Mouse (Mus musculus) stomach, embryonic 15.5 days (tissue): Measurements from ENCODE around the gene Mei4. TPM values are rescaled to one million over a fixed set of nuclear protein-coding genes. Genes with fewer than 3 reads are reported as not detected.

Source experiments
- ATAC-seq: fragments of 200-750 bp; cut with Nextera tagmentation; 2 replicates; pipeline ENCODE4 v1.8.0; 2017; ENCODE audit warnings: low read depth, moderate number of reproducible peaks, moderate TSS enrichment; ENCODE audit not compliant: insufficient read depth, low FRiP score
- H3K27ac ChIP-seq: fragments of 300-500 bp; sonication (generic); 2 replicates; pipeline ENCODE4 v1.5.1; 2015; ENCODE audit warnings: mild to moderate bottlenecking, inconsistent platforms
- H3K27me3 ChIP-seq: fragments of 300-500 bp; sonication (generic); replicated peaks from 2 replicates; pipeline ENCODE4 v1.6.1; 2015; ENCODE audit warnings: inconsistent platforms
- H3K36me3 ChIP-seq: fragments of 300-500 bp; sonication (generic); 2 replicates; pipeline ENCODE4 v1.6.1; 2015; ENCODE audit warnings: inconsistent platforms
- H3K4me1 ChIP-seq: fragments of 300-500 bp; sonication (generic); 2 replicates; pipeline ENCODE4 v1.6.1; 2015; ENCODE audit warnings: inconsistent platforms
- H3K4me2 ChIP-seq: fragments of 300-500 bp; sonication (generic); 2 replicates; pipeline ENCODE4 v1.6.1; 2015; ENCODE audit warnings: mild to moderate bottlenecking, inconsistent platforms
- H3K4me3 ChIP-seq: fragments of 300-500 bp; sonication (generic); replicated peaks from 2 replicates; pipeline ENCODE4 v1.5.1; 2015; ENCODE audit warnings: inconsistent platforms
- H3K9ac ChIP-seq: fragments of 300-500 bp; sonication (generic); 2 replicates; pipeline ENCODE4 v1.6.1; 2015; ENCODE audit warnings: inconsistent platforms
- H3K9me3 ChIP-seq: fragments of 300-500 bp; sonication (generic); 2 replicates; pipeline ENCODE4 v1.6.1; 2016; ENCODE audit warnings: inconsistent platforms
- WGBS: fragments of 180-500 bp; shearing (Covaris S2); methylation state at CpG from one replicate; pipeline ENCODE4 v1.1.7; 2015; 5-methylcytosine and 5-hydroxymethylcytosine counted together
- polyA plus RNA-seq: library from polyadenylated mRNA; unstranded; fragments of >200 nt; fragmentation: Nextera tagmentation; extraction: Ambion mirVana; gene quantifications from 2 replicates; pipeline ENCODE4 v1.2.1, GENCODE M21; 2015

Gene Mei4
- polyA plus RNA-seq, 1 experiment from 2014 or later, result 1.5 TPM

DNA sequence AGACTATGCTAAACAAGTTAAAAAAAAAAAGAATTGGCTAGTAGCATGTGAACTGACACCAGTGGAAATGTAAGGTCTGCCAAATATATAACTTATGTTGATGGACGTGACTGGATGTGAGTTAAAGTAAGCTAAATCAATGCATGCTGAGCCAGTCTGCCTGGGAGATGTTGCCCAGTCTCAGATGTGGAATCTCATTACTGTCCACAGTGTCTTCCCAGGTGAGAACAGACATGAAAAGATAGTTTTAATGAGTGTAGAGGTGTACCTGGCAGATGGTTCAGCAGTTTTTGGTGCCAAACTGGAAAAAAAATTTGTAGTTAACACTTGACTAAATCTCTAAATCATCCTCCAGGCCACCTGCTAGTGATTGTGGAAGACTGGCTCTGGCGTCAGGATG lies 94.4 kb downstream of the Mei4 start:
- H3K4me2 ChIP-seq, result no peak overlapping the region
- H3K9me3 ChIP-seq, result no peaks in the 10 kb centered on the region
- H3K9ac ChIP-seq, result no peak overlapping the region
- no peak overlapping the region for H3K4me3 ChIP-seq
- WGBS, result 71% methylated on average over 2 of the region's 2 CpGs
- no peak overlapping the region for H3K27ac ChIP-seq
- no peaks in the 10 kb centered on the region for H3K4me1 ChIP-seq
- H3K27me3 ChIP-seq, result no peaks in the 10 kb centered on the region
- no peaks in the 10 kb centered on the region for H3K36me3 ChIP-seq
- no peak for ATAC-seq

DNA sequence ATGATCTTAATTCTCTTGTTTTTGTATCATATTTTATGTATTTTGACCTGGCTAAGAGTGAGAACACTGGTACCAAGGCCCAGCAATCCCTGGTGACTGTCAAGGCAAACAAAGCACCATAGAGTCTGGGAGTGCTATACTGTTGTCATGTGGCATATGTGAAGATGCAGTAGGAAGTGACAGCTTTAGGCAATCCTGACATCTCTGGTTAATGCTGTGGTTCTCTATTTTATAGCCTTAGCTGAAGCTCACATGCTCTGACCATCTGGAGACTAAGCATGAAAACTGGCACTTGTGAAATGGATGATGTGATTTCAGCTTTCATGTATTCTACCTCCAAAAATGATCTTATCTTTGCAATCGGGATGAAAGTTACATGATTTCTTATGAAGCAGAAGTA lies 103.3 kb downstream of the Mei4 start:
- WGBS, result 72% methylated on average over 1 of the region's 1 CpGs
- no peak overlapping the region for H3K4me2 ChIP-seq
- H3K4me1 ChIP-seq, result no peaks in the 10 kb centered on the region

DNA sequence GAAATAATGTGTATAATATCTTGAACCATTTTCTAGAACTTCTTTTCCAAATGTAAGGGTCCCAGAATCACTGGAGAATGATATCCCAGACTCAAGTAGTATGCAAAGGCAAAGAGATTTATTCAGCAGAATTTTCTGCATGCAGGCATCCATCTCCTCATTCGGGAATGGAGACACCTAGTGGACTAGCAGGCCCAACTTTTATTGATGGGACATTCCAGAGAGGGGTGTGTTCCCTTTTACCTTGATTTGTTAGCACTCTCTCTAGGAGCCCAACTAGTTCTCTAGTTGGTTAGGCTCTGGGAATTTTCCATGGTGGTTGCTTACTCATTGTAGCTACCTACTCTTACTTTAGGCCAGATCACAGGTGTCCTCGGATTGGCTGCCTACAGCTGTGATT lies 105.5 kb downstream of the Mei4 start:
- WGBS, result 61% methylated on average over 2 of the region's 2 CpGs
- no peaks in the 10 kb centered on the region for H3K4me1 ChIP-seq
- no peak overlapping the region for H3K4me2 ChIP-seq
- no peak overlapping the region for H3K9ac ChIP-seq
- no peak overlapping the region for H3K27ac ChIP-seq
- H3K9me3 ChIP-seq, result no peaks in the 10 kb centered on the region
- no peaks in the 10 kb centered on the region for H3K36me3 ChIP-seq
- no peak overlapping the region for H3K4me3 ChIP-seq
- no peak for ATAC-seq
- H3K27me3 ChIP-seq, result no peaks in the 10 kb centered on the region

More for the DNA sequence above, 103.3 kb downstream of the Mei4 start:
- Histone ChIP-seq H3K9me3 (no peaks in the 10 kb centered on the region), H3K36me3 (no peaks in the 10 kb centered on the region), H3K9ac (no peak overlapping the region), H3K27me3 (no peaks in the 10 kb centered on the region), H3K27ac (no peak overlapping the region), H3K4me3 (no peak overlapping the region)
- no peak for ATAC-seq

DNA sequence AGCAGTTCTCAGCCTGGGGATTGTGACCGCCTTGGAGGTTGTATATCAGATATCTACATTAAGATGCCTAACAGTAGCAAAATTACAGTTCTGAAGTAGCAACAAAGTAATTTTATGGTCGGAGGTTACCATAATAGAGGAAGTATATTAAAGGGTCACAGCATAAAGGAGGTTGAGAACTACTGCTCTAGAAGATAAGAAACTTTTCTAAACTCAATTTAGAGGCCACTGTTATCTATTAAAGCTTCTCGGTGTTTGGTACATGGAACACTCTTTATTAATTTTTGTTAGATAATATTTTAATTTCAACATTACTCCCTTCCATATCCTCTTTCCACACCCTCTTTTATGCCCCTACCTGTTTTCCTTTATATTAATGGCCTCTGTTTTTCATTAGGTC lies 119.0 kb downstream of the Mei4 start:
- H3K27ac ChIP-seq, result no peak overlapping the region
- no peak overlapping the region for H3K4me2 ChIP-seq
- no peak for ATAC-seq
- no peaks in the 10 kb centered on the region for H3K4me1 ChIP-seq
- H3K4me3 ChIP-seq, result no peak overlapping the region
- H3K36me3 ChIP-seq, result no peaks in the 10 kb centered on the region
- H3K9me3 ChIP-seq, result no peaks in the 10 kb centered on the region
- H3K27me3 ChIP-seq, result no peaks in the 10 kb centered on the region
- 86% methylated on average over 3 of the region's 3 CpGs for WGBS
- no peak overlapping the region for H3K9ac ChIP-seq

DNA sequence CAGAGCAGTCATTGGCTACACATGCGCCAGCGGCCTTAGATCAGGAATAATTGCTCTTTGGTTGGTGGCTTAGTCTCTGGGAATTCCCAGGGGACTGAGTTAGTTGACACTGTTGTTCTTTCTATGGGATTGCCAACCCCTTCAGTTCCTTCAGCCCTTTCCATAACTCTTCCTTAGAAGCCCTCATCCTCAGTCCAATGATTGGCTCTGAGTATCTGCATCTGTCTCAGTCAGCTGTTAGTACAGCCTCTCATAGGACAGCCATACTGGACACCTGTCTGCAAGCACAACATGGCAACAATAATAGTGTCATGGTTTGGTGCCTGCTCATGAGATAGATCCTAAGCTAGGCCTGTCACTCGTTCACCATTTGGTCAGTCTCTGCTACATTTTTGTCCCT lies 149.5 kb downstream of the Mei4 start:
- H3K27ac ChIP-seq, result no peak overlapping the region
- H3K4me1 ChIP-seq, result no peaks in the 10 kb centered on the region
- no peaks in the 10 kb centered on the region for H3K36me3 ChIP-seq
- no peak overlapping the region for H3K9ac ChIP-seq
- no peak for ATAC-seq
- 83% methylated on average over 3 of the region's 3 CpGs for WGBS
- no peaks in the 10 kb centered on the region for H3K27me3 ChIP-seq
- no peak overlapping the region for H3K4me3 ChIP-seq
- H3K4me2 ChIP-seq, result no peak overlapping the region
- H3K9me3 ChIP-seq, result no peaks in the 10 kb centered on the region

GRCm38 (mm10) chr9:82042515-82043056 lies 179.1 kb downstream of the Mei4 start:
- Histone ChIP-seq H3K4me3 (no peak overlapping the region), H3K27me3 (no peaks in the 10 kb centered on the region), H3K9me3 (no peaks in the 10 kb centered on the region), H3K4me2 (no peak overlapping the region), H3K36me3 (no peaks in the 10 kb centered on the region), H3K27ac (no peak overlapping the region), H3K4me1 (no peaks in the 10 kb centered on the region), H3K9ac (no peak overlapping the region)
- ATAC-seq, result no peak
- 45% methylated on average over 1 of the region's 1 CpGs for WGBS

DNA sequence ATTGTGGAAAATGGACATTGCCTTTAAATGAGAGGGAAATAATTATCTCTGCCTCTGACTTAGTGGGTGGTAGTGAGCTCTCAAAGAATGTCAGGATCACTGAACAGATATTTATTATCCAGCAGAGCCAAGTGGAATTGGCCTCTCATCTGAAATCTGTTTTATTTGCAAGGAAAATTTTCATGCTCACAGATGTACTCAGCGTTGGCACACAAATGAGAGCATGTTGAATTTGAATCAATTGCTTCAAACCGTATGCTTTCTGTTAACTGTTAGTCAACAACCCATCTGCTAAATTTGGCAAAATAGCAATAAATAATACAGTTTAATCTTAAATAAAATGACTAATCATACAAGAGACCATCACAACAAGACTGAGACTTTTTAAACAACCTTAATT lies 181.0 kb downstream of the Mei4 start:
- no peaks in the 10 kb centered on the region for H3K9me3 ChIP-seq
- H3K9ac ChIP-seq, result no peak overlapping the region
- ATAC-seq, result no peak

DNA sequence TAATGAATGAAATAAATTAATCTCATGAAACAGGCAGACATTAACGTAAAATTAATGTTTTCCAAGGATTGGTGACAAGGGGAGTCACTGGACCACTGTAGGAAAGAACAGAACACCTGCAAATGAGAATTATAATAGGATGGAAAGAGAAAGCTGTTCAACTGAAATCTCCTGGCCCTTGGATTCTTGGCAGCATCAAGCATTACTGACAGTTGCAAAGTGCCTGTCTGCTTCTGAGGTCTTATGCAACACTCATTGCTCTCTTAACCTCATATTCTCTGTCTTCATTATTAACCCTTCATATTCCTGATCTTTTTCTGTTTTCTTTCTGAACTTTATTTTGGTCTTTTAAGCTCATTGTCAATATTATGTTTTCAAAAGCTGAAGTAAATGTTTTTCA lies 210.4 kb downstream of the Mei4 start:
- H3K27me3 ChIP-seq, result no peaks in the 10 kb centered on the region
- no peak overlapping the region for H3K4me2 ChIP-seq
- 52% methylated on average over 1 of the region's 1 CpGs for WGBS
- no peak for ATAC-seq
- no peaks in the 10 kb centered on the region for H3K9me3 ChIP-seq
- no peak overlapping the region for H3K4me3 ChIP-seq
- no peaks in the 10 kb centered on the region for H3K4me1 ChIP-seq
- no peak overlapping the region for H3K27ac ChIP-seq
- no peaks in the 10 kb centered on the region for H3K36me3 ChIP-seq
- no peak overlapping the region for H3K9ac ChIP-seq

More for the DNA sequence above, 181.0 kb downstream of the Mei4 start:
- 68% methylated on average over 2 of the region's 2 CpGs for WGBS
- H3K27me3 ChIP-seq, result no peaks in the 10 kb centered on the region
- no peak overlapping the region for H3K27ac ChIP-seq
- no peak overlapping the region for H3K4me2 ChIP-seq
- H3K4me1 ChIP-seq, result no peaks in the 10 kb centered on the region
- H3K36me3 ChIP-seq, result no peaks in the 10 kb centered on the region
- H3K4me3 ChIP-seq, result no peak overlapping the region

GRCm38 (mm10) chr9:82075270-82075669 lies 211.8 kb downstream of the Mei4 start:
- WGBS, result 81% methylated on average over 2 of the region's 2 CpGs
- no peaks in the 10 kb centered on the region for H3K27me3 ChIP-seq
- ATAC-seq, result no peak
- H3K27ac ChIP-seq, result no peak overlapping the region
- no peaks in the 10 kb centered on the region for H3K4me1 ChIP-seq
- H3K4me2 ChIP-seq, result no peak overlapping the region
- no peaks in the 10 kb centered on the region for H3K36me3 ChIP-seq
- H3K9me3 ChIP-seq, result no peaks in the 10 kb centered on the region
- H3K9ac ChIP-seq, result no peak overlapping the region
- no peak overlapping the region for H3K4me3 ChIP-seq

- 67% methylated on average over 3 of the region's 3 CpGs for WGBS
- no peak overlapping the region for H3K4me2 ChIP-seq
- H3K4me1 ChIP-seq, result no peaks in the 10 kb centered on the region
- no peak overlapping the region for H3K4me3 ChIP-seq
- no peak overlapping the region for H3K27ac ChIP-seq
- H3K27me3 ChIP-seq, result no peaks in the 10 kb centered on the region
- H3K36me3 ChIP-seq, result no peaks in the 10 kb centered on the region
- H3K9me3 ChIP-seq, result no peaks in the 10 kb centered on the region
- ATAC-seq, result no peak
- no peak overlapping the region for H3K9ac ChIP-seq
Measured at GRCm38 (mm10) chr9:82096409-82096808, 232.9 kb downstream of the Mei4 start.

- no peak for ATAC-seq
- Histone ChIP-seq H3K4me2 (no peak overlapping the region), H3K27ac (no peak overlapping the region), H3K4me1 (no peaks in the 10 kb centered on the region), H3K9ac (no peak overlapping the region), H3K36me3 (no peaks in the 10 kb centered on the region), H3K4me3 (no peak overlapping the region), H3K27me3 (no peaks in the 10 kb centered on the region), H3K9me3 (no peaks in the 10 kb centered on the region)
- WGBS, result 84% methylated on average over 2 of the region's 2 CpGs
Measured at GRCm38 (mm10) chr9:82114865-82115264, 251.4 kb downstream of the Mei4 start.

- Histone ChIP-seq H3K9ac (no peak overlapping the region), H3K9me3 (no peaks in the 10 kb centered on the region), H3K27me3 (no peaks in the 10 kb centered on the region), H3K36me3 (no peaks in the 10 kb centered on the region), H3K4me1 (no peaks in the 10 kb centered on the region), H3K4me2 (no peak overlapping the region), H3K27ac (no peak overlapping the region), H3K4me3 (no peak overlapping the region)
- ATAC-seq, result no peak
Measured at GRCm38 (mm10) chr9:82136119-82136518, 272.6 kb downstream of the Mei4 start.

- Histone ChIP-seq H3K4me2 (no peak overlapping the region; the same call in 1 of the 2 replicates), H3K27ac (no peak overlapping the region), H3K4me3 (no peak overlapping the region), H3K27me3 (no peaks in the 10 kb centered on the region), H3K36me3 (no peaks in the 10 kb centered on the region), H3K4me1 (no peaks in the 10 kb centered on the region), H3K9me3 (no peaks in the 10 kb centered on the region), H3K9ac (no peak overlapping the region)
- no peak for ATAC-seq
- 46% methylated on average over 9 of the region's 9 CpGs for WGBS
Measured at GRCm38 (mm10) chr9:82160143-82160542, 296.7 kb downstream of the Mei4 start.
